Mouse (Mus musculus) cerebellum, adult 9-10 months (tissue): ENCODE measurements around the gene Obsl1.

ENCODE experiments used
- DNase-seq: peaks from one replicate; pipeline ENCODE4 v3.0.0; 2022

The Obsl1 gene

GRCm38 (mm10) chr1:75480735-75481134 is 25.5 kb downstream of the Obsl1 start:
- DNase-seq: no peak

- DNase-seq: no peak
These were observed 26.2 kb downstream of the Obsl1 start for GRCm38 (mm10) chr1:75480036-75480435.

DNA sequence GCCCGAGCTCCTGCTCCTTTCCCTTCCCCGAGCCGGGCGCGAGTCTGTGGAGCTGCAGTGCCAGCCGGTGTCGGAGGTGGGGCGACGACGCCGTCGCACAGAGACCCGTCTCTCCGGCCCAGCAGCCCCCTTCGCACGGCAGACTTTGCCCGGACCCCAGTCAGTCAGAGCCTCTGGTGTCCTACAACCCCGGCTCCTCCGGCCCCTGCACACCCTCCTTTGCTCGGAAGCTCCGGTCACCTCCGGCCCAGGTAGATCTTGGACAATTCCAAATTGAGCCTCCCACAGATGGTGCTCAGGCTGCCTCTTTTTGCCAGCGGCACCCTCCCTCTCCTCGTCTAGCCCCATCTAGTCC is 26.6 kb downstream of the Obsl1 start:
- no peak for DNase-seq

DNA sequence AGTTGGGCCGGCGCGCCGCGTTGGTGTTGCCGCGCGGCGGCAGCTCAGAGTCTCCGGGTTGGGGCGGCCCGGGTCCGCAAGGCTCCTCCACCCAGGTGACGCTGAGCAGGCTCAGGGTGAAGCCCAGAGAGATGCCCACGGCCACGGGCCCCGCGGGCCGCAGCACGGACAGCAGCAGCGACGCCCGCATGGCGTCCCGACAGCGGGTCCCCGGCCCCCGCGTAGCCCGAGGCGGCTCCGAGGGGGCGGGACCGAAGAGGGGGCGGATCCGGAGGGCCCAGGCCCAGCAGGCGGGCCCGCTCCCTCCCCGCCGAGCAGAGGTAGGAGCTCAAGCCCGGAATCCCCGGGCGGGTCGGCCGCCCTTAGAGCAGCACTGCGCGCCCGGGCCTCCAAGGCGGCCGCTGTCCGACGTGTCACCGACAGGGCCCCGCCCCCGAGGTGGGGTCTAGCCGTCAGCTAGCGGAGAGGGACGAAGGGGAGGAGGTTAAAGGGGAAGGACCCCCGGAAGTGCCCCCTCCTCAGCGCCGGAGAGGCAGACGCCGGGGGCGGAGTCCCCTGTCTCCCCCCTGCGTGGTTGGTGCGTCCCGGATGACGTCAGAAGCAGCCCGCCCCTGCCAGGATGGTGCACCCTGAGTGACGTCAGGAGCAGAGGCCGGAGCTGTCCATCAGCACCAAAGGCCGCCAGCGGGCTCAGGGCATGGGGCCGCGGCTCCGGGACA is 27.2 kb downstream of the Obsl1 start, which contains the start of the genes Chpf and Tmem198:
Chpf (minus strand) TSS at position 392 of the 719 bp plus-strand sequence.
Tmem198 (plus strand) TSS at position 617 of the 719 bp plus-strand sequence.
- peak; percentile 99 for DNase-seq

GRCm38 (mm10) chr1:75478497-75478896 is 27.8 kb downstream of the Obsl1 start:
- no peak for DNase-seq

DNA sequence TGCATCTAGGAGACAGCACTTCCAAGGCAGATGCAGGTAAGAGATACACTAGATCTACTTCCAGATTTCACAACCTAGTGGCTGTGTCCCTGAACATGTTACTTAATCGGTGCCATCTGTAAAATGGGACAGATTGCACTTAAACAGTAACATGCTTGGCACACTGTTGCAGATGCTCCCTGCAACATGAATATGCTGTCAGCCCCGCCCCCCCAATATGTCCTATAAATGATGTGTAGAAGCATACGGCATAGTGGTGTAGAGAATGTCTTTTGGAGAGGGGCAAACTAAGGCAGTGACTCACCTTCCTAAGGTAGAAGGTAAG is 28.3 kb downstream of the Obsl1 start:
- no peak for DNase-seq

- peak; percentile 94 for DNase-seq
These were observed 28.8 kb downstream of the Obsl1 start for GRCm38 (mm10) chr1:75477264-75477965.

DNA sequence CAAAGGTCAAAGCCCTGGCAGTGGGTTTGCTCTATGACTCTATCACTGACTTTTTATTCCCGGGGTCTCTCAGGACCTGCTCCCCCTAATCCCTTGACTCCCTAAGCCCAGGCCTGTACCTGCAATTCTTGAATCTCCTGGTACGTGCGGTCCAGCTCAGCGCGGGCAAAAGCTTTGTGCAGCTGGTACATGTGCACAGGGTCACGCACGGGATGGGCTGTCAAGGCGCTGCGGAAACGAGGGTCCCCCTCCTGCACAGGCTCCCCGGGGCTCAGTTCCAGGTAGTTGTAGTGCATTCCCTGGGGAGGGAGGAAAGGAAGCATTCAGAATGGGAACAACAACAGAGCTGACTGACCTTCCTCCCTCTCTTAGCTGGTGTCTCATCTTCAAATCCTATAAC is 29.8 kb downstream of the Obsl1 start:
- DNase-seq: no peak

DNA sequence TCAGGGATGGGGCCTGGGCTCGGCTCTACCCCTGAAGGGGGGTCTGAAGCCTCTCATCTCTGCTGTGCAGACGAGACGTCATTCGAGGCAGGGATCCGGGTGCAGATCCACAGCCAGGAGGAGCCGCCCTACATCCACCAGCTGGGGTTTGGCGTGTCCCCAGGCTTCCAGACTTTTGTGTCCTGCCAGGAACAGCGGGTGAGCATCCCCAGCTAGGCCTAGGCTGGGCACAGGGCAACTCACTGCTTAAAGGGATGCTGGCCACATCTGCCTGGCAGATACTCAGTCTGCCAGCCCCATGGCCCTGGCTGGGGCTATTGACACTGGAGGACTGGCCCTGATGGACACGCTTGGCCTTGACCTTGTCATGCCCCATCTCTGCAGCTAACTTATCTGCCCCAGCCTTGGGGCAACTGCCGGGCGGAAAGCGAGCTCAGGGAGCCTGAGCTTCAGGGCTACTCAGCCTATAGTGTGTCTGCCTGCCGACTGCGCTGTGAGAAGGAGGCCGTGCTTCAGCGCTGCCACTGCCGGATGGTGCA is 36.9 kb downstream of the Obsl1 start:
- DNase-seq: no peak

DNA sequence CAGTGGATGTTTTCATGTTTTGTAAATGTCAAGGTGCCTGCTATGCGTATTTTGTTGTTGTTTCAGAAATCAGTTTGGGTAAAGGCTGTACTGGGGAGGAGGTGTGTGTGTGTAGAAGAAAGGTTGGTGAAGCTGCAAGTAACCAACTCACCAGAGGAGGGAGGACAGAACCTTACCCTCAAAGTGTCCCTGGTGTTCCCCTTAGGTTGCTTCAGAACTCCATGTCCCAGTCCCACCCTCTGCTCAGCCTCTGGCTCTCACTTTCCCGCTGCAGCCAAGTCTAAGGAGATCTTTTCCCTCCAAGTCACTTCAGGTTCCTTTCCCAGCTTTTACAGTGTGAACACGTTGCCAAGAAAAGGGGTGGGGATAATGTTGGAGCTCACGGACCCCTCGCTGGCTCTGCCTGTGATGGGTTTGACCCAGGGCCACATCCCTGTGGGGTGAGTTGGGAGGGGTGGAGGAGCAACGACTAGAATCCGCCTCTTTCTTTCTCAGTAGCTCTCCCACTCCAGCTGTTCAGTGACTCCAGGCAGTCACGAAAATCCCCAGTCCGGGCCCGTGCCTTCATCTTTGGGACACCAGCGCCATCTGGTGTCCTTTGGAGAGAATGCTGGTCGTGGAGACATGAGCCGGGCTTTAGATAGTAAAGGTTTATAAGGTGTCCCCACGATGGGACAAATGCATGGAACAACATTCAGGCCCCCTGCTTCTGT is 38.9 kb downstream of the Obsl1 start:
- DNase-seq: peak; percentile 90

- DNase-seq: no peak
These were observed 42.5 kb downstream of the Obsl1 start for GRCm38 (mm10) chr1:75463652-75464204.

- DNase-seq: no peak
These were observed 43.6 kb downstream of the Obsl1 start for GRCm38 (mm10) chr1:75462636-75463035.

- no peak for DNase-seq
These were observed 46.0 kb downstream of the Obsl1 start for GRCm38 (mm10) chr1:75460297-75460696.

DNA sequence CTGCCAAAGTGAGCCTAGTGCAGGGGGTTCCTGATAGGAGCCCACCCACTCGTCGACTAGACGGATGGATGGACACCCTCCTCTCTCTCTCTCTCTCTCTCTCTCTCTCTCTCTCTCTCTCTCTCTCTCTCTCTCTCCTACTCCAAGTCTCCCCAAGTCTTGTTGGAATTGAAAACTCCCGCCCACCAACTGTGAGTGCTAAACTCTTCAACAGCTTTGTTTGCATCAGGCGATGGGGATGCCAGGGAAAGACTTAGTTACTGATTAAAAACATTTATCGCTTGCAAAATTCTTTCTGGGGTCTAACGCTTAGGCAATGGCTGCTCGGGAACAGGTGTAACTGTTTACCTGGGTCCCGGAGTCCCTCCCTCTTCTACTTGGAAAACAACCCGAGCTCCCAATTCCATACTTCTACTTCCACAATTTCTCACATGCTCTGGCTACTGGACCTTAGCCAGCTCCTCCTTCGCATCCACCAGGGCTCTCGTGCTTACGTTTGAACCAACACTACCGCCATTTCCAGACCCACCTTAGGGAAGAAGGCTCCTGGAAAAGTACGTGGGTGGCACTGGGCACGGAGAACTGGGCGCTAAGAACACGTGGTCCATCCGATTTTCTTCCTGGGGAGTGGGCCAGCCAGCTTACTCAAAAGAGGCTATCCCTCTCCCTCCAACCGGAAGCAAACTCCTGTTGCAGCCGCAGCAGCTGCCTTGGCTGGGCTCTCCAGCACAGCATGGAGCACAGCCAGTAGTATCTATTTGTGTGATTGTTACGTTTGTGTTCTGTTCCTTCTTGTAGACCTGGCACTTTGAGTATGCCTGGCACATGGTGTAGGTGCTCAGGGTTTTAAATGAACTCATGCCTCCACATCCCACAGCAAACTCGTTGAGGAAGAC is 47.2 kb downstream of the Obsl1 start:
- DNase-seq: peak; percentile 53

DNA sequence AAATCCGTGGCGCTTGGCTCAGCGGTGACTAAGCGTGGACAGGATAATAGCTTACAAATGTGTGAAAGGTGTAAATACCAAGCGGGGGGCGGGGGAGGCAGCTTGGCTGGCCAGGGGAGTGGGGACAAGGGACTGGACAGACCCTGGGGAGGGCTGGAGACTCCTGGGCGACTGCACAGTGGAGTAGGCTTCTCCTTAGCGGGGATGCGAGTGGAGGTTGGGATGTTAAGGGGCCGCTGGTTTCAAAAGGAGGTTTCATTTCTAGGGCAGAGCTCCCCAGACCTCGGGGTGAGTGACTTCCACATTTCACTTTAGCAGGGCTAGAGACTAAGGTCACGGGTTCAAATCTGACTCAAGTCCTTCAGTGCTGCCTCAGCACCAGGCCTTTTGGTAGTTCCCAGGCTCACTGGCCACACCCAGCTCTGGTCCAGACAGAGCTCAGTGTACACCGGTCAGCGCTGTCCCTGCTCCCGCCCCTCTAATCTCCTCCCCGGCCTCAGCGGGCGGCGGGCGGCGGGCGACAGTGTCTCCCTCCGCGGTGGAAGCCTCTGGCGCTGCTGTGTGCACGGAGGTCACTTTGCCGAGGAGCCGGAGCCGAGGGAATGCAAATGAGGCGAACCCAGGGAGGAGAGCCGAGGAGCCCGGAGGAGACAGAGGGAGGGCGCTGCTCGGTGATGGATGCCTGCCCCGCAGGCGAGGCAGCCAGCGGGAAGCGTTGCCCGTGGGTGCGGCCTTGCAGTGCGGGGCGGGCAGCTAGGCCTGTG is 48.0 kb downstream of the Obsl1 start:
- DNase-seq: peak; percentile 43

GRCm38 (mm10) chr1:75457710-75458024 is 48.6 kb downstream of the Obsl1 start:
- DNase-seq: no peak

GRCm38 (mm10) chr1:75456746-75457564 is 49.3 kb downstream of the Obsl1 start:
- no peak for DNase-seq

GRCm38 (mm10) chr1:75455948-75456347 is 50.3 kb downstream of the Obsl1 start:
- no peak for DNase-seq

DNA sequence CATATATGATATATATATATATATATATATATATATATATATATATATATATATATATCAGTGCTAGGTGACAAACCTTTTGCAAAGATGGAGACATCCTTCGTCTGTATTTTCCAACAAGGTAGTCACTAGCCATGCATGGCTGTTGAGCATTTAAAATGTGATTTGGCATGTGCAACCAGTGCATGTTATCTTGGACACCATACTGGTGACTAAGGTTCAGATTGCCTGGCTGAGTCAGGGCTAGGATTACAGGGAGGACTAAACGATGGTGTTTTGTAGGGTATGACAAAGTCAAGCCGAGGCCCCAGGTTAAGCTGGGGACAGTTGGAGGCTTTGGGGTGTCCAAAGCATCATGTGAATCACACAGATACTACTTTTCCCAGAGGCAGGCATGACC is 50.8 kb downstream of the Obsl1 start:
- no peak for DNase-seq

GRCm38 (mm10) chr1:75451900-75452299 is 54.4 kb downstream of the Obsl1 start:
- no peak for DNase-seq
